Mouse (Mus musculus): ENCODE data around the gene Ptprn2.

DNA sequence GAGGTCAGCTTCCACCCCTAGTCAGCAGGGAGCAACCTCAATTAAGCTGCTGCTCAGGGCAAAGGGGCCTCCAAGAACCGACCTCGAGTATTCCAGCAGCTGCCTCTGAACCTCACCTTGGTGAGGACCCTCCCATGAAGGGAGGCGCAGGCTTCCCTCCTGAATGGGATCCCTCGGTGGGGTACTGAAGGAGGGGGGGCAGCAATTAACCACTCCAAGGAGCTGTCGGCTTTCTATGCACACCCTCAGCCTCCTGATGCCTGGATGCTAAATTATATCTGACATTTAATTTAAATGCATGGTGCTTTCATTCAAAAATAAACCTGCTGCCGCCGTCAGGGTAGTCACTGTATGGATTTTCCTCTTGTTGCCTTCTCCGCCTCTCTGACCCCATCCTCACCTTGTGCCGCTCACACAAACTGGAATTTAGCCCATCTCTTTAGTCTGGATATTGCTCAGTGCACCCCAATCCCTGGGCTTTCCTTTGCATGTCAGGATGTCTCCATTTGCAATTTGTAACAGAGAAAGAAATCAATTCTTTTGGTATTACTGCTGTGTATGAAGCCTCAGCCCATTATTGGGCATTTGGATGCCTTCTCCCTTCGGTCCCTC lies 629.8 kb downstream of the Ptprn2 start:
- TF ChIP-seq CTCF (IDR thresholded peaks at IDR 0.05; ENCODE audit: low read depth, low read length): no peak
- no peak for TF ChIP-seq POLR2A (IDR thresholded peaks at IDR 0.05; ENCODE audit: insufficient read depth, low read length)

Data from ES-Bruce4 (cell line).